Mouse (Mus musculus) layer of hippocampus, postnatal 36 days (tissue): Measurements from ENCODE around the gene Cacna1g. TPM values are rescaled to one million over a fixed set of nuclear protein-coding genes. Genes with fewer than 3 reads are reported as not detected.

ENCODE experiments used
- total RNA-seq, 2 experiments: library from RNA; stranded (reverse); gene quantifications; 2 replicates each; pipeline ENCODE4 v1.2.3; 2021

The Cacna1g gene
- total RNA-seq, 2 experiments from 2014 or later = 65.7 to 81.0 TPM

Other genes with a start within 250 kb of the Cacna1g start
- gene Wfikkn2, start 228.2 kb downstream of the Cacna1g start, total RNA-seq = under 1 TPM; 0.25 to 0.61 TPM
- not detected for gene Gm21885, start 192.3 kb downstream of the Cacna1g start, total RNA-seq
- 100 to 1,000 TPM; 120 to 123 TPM for gene Luc7l3, start 152.2 kb downstream of the Cacna1g start, total RNA-seq
- 100 to 1,000 TPM; 127 to 131 TPM for gene Ankrd40, start 146.2 kb downstream of the Cacna1g start, total RNA-seq
- gene Abcc3, start 81.2 kb downstream of the Cacna1g start, total RNA-seq = 1 to 10 TPM; 2.2 to 2.9 TPM
- gene Spata20, start 12.0 kb upstream of the Cacna1g start, total RNA-seq = under 1 TPM in 1 of 2 experiments, not detected in 1; 0.45 TPM
- 1 to 10 TPM; 1.4 to 1.8 TPM for gene Epn3, start 25.8 kb upstream of the Cacna1g start, total RNA-seq
- gene Mycbpap, start 47.5 kb upstream of the Cacna1g start, total RNA-seq = 1 to 10 TPM; 2.8 to 3.6 TPM
- gene Rsad1, start 75.1 kb upstream of the Cacna1g start, total RNA-seq = 1 to 10 TPM; 9.0 to 9.8 TPM
- gene Chad, start 90.8 kb upstream of the Cacna1g start, total RNA-seq = under 1 TPM; 0.27 to 0.53 TPM
- gene Acsf2, start 127.7 kb upstream of the Cacna1g start, total RNA-seq = 10 to 100 TPM; 15.1 to 17.1 TPM
- 10 to 100 TPM; 78.7 to 81.1 TPM for gene Lrrc59, start 155.6 kb upstream of the Cacna1g start, total RNA-seq
- gene Mrpl27, start 179.6 kb upstream of the Cacna1g start, total RNA-seq = 10 to 100 TPM; 67.1 to 68.9 TPM
- not detected for gene Eme1, start 179.8 kb upstream of the Cacna1g start, total RNA-seq
- 10 to 100 TPM; 23.0 to 26.1 TPM for gene Xylt2, start 203.3 kb upstream of the Cacna1g start, total RNA-seq
- not detected for gene Gm11541, start 230.3 kb upstream of the Cacna1g start, total RNA-seq